Mouse (Mus musculus): ENCODE data around the gene Procr. TPM values are rescaled to one million over a fixed set of nuclear protein-coding genes. Genes with fewer than 3 reads are reported as not detected.
A peak's percentile ranks its signal among the peaks of the same experiment; 100 is the strongest.
"Not testable (repeated sequence)": the region's sequence is repeated elsewhere in the genome, so short reads cannot be mapped to it uniquely, and the experiment has no call there.

Gene Procr
- total and polyA plus RNA-seq, 3 experiments, result 2.4 to 4.8 (median 3.0) TPM

DNA sequence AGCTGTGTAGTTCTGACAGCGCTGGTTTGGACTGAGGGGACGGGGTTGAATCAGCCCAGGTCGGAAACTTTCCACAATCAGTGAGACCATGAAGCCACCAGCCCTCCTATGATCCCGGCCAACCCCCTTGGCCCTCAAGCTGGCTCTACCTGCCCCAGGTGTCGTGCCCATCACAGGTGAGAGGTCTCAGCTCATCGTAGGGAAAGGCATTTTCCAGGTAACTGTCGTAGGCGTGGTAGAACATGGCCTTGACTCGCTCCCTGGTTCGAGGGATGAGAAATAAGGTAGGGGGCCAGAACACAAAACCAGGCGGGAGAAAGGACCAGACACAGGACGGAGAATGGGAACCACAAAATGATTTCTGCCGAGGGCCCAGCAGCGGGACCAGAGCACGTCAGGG is 22.2 kb upstream of the Procr start:
- TF ChIP-seq POLR2A (IDR thresholded peaks at IDR 0.05; ENCODE audit: insufficient read depth, low read depth, low read length) (no peak), CTCF (IDR thresholded peaks at IDR 0.05) (no peak), EP300 (IDR thresholded peaks at IDR 0.05; ENCODE audit: insufficient read depth, low read depth, low read length) (no peak)
- Histone ChIP-seq H3K27ac (peak overlapping the region; percentile 48), H3K36me3 (ENCODE audit: control insufficient read depth, insufficient read depth, low read length) (no peaks in the 10 kb centered on the region), H3K9ac (ENCODE audit: low read depth, low read length) (peak overlapping the region; percentile 84), H3K4me1 (ENCODE audit: control insufficient read depth, insufficient read depth, low read length) (peaks cover 3% of the 10 kb centered on the region), H3K79me2 (replicated peaks; ENCODE audit: control insufficient read depth, insufficient read depth, low read length) (no peaks in the 10 kb centered on the region), H3K27me3 (ENCODE audit: control insufficient read depth, insufficient read depth, low read length) (no peaks in the 10 kb centered on the region), H3K4me3 (peak overlapping the region; percentile 97)
- intact Hi-C loops (cut with DNase I), result loop anchor here (1.0 to 5.0 kb wide), 2 partner anchors 36 to 89 kb away; partner anchors contain the start of genes BC029722 and Trpc4ap
- WGBS, result 6% methylated on average over 15 of the region's 15 CpGs
- DNase-seq, result no peak

DNA sequence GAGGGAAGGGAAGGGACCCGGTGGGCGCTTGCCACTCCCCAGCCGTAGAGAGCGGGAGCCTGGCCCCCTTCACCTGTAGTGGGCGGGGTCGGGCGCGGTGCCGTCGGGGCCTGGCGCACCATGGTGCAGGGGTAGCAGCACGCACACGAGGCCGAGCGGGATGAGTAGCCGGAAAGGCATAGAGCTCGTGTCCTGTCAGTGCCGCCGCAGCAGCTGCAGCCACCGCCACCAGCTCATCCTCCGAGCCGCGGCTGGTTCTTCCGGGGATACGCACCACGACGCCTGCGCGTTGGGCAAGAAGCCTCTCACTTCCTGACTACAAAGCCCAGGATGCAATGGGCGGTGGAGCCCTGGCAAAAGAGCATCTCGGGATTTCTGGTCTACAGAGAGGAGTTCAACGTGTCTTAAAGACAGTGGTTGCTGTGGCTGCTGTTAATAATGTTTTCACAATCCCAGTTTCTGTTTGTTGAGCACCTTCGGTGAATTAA is 21.7 kb upstream of the Procr start, which contains the start of gene Edem2:
Gene Edem2, minus strand, starts transcription at position 318 of the 488 bp plus-strand sequence.
- intact Hi-C loops (cut with DNase I), result loop anchor here (1.0 to 5.0 kb wide), 2 partner anchors 37 to 88 kb away; partner anchors contain the start of genes BC029722 and Trpc4ap
- Histone ChIP-seq H3K27ac (peak within 1 kb of the TSS; percentile 48), H3K36me3 (ENCODE audit: control insufficient read depth, insufficient read depth, low read length) (no peaks in the 10 kb centered on the region), H3K9ac (ENCODE audit: low read depth, low read length) (peak within 1 kb of the TSS; percentile 84), H3K4me1 (ENCODE audit: control insufficient read depth, insufficient read depth, low read length) (peaks cover 3% of the 10 kb centered on the region), H3K27me3 (ENCODE audit: control insufficient read depth, insufficient read depth, low read length) (no peaks in the 10 kb centered on the region), H3K79me2 (replicated peaks; ENCODE audit: control insufficient read depth, insufficient read depth, low read length) (no peaks in the 10 kb centered on the region), H3K4me3 (peak within 1 kb of the TSS; percentile 97)
- TF ChIP-seq POLR2A (IDR thresholded peaks at IDR 0.05; ENCODE audit: insufficient read depth, low read depth, low read length) (peak; percentile 91), EP300 (IDR thresholded peaks at IDR 0.05; ENCODE audit: insufficient read depth, low read depth, low read length) (peak; percentile 75; the same call in 1 of the 2 replicates), CTCF (IDR thresholded peaks at IDR 0.05) (no peak)
- peak; percentile 92 to 94 for DNase-seq
- 1% methylated on average over 33 of the region's 33 CpGs for WGBS

DNA sequence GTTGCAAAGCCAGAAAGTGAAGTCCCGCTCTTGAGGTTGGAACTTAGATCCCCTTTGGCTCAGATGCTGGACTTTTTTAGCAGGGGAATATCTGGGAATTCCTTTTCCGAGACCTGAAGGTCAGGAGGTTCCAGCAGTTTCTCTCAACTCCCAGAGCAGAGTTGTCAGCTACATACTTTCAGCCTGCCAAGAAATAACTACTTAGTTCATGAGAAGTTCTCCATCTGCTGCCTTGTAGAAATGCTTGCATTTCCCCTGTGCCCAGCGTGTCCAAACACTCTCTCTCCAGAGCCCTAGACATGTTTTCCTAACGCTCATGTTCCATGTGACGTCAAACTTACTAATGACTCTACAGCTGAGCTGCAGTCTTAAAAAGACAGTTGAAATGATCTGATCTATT is 15.8 kb upstream of the Procr start:
- no peaks in the 10 kb centered on the region for H3K27me3 ChIP-seq (ENCODE audit: control insufficient read depth, insufficient read depth, low read length)
- no peak for TF ChIP-seq POLR2A (IDR thresholded peaks at IDR 0.05; ENCODE audit: insufficient read depth, low read depth, low read length)
- no peak for TF ChIP-seq CTCF (IDR thresholded peaks at IDR 0.05)
- no peak for TF ChIP-seq EP300 (IDR thresholded peaks at IDR 0.05; ENCODE audit: insufficient read depth, low read depth, low read length)
- WGBS, result 48% methylated on average over 5 of the region's 5 CpGs
- no peaks in the 10 kb centered on the region for H3K79me2 ChIP-seq (replicated peaks; ENCODE audit: control insufficient read depth, insufficient read depth, low read length)
- intact Hi-C loops (cut with DNase I), result no loop called here
- no peaks in the 10 kb centered on the region for H3K4me1 ChIP-seq (ENCODE audit: control insufficient read depth, insufficient read depth, low read length)
- no peak overlapping the region for H3K4me3 ChIP-seq
- H3K9ac ChIP-seq (ENCODE audit: low read depth, low read length), result no peak overlapping the region
- H3K27ac ChIP-seq, result no peak overlapping the region
- H3K36me3 ChIP-seq (ENCODE audit: control insufficient read depth, insufficient read depth, low read length), result no peaks in the 10 kb centered on the region
- peak in 1 of 2 experiments; percentile 16 for DNase-seq

DNA sequence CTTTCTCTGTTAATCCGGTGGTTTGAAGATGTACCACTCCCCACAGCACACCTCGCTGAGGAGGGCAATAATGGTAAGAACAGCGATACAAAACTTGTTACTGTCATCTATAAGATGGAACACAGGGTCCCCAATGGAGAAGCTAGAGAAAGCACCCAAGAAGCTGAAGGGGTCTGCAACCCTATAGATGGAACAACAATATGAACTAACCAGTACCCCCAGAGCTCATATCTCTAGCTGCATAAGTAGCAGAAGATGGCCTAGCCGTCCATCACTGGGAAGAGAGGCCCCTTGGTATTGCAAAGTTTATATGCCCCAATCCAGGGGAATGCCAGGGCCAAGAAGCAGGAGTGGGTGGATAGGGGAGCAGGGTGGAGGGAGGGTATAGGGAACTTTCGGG is 15.2 kb upstream of the Procr start, which contains the start of gene Gm17581:
Gene Gm17581, minus strand, starts transcription at position 101 of the 400 bp plus-strand sequence.
- H3K79me2 ChIP-seq (replicated peaks; ENCODE audit: control insufficient read depth, insufficient read depth, low read length); H3K27me3 ChIP-seq (ENCODE audit: control insufficient read depth, insufficient read depth, low read length); H3K4me3 ChIP-seq; H3K9ac ChIP-seq (ENCODE audit: low read depth, low read length); DNase-seq; H3K36me3 ChIP-seq (ENCODE audit: control insufficient read depth, insufficient read depth, low read length); H3K4me1 ChIP-seq (ENCODE audit: control insufficient read depth, insufficient read depth, low read length); H3K27ac ChIP-seq; intact Hi-C loops (cut with DNase I): not testable (repeated sequence)
- WGBS, result 85% methylated on average over 5 of the region's 5 CpGs

DNA sequence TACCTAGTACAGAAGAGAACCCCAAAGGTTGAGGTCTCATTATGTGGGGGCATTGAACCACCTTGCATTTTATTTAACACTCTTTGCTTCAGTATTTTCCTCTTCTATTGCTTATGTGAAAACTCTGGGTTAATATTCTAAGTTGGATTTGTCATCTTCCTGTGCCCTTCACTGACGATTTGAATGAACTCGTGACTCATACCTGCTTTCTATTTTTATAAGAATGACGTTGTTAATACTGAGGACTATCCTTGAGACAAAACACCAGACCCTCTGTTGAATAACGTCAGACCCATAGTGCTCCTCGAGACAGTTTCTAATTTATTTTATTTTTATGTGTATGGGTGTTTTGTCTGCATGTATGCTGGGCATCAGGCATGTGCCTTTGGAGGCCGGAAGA is 14.0 kb upstream of the Procr start:
- Histone ChIP-seq H3K9ac (ENCODE audit: low read depth, low read length) (no peak overlapping the region), H3K4me1 (ENCODE audit: control insufficient read depth, insufficient read depth, low read length) (no peaks in the 10 kb centered on the region), H3K27me3 (ENCODE audit: control insufficient read depth, insufficient read depth, low read length) (no peaks in the 10 kb centered on the region), H3K4me3 (no peak overlapping the region), H3K36me3 (ENCODE audit: control insufficient read depth, insufficient read depth, low read length) (no peaks in the 10 kb centered on the region), H3K27ac (no peak overlapping the region), H3K79me2 (replicated peaks; ENCODE audit: control insufficient read depth, insufficient read depth, low read length) (no peaks in the 10 kb centered on the region)
- TF ChIP-seq CTCF (IDR thresholded peaks at IDR 0.05) (no peak), EP300 (IDR thresholded peaks at IDR 0.05; ENCODE audit: insufficient read depth, low read depth, low read length) (no peak), POLR2A (IDR thresholded peaks at IDR 0.05; ENCODE audit: insufficient read depth, low read depth, low read length) (no peak)
- intact Hi-C loops (cut with DNase I), result no loop called here
- WGBS, result 36% methylated on average over 6 of the region's 6 CpGs
- no peak for DNase-seq

DNA sequence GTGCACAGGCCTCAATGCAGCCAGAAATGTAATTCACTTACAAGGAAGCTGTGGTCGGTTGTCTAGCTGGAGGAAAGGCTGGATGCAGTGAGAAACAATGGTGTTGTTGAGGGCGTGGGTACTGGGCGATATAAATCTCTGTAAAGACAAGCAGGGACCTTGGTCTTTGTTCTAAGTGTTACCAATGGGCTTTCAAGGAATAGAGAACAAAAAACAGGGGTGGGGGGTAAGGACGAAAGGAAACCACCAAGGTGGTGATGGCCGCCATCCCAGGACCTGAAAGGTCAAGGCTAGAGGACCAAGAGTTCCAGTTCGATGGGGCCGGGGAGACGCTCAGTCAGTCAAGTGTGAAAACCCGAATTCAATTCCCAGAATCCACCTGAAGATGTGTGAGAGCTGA is 13.1 kb upstream of the Procr start:
- Histone ChIP-seq H3K27ac (no peak overlapping the region), H3K36me3 (ENCODE audit: control insufficient read depth, insufficient read depth, low read length) (no peaks in the 10 kb centered on the region), H3K79me2 (replicated peaks; ENCODE audit: control insufficient read depth, insufficient read depth, low read length) (no peaks in the 10 kb centered on the region), H3K4me3 (no peak overlapping the region), H3K4me1 (ENCODE audit: control insufficient read depth, insufficient read depth, low read length) (peaks cover 3% of the 10 kb centered on the region), H3K9ac (ENCODE audit: low read depth, low read length) (no peak overlapping the region), H3K27me3 (ENCODE audit: control insufficient read depth, insufficient read depth, low read length) (no peaks in the 10 kb centered on the region)
- WGBS, result 68% methylated on average over 9 of the region's 9 CpGs
- no peak for DNase-seq
- no peak for TF ChIP-seq CTCF (IDR thresholded peaks at IDR 0.05)
- no peak for TF ChIP-seq EP300 (IDR thresholded peaks at IDR 0.05; ENCODE audit: insufficient read depth, low read depth, low read length)
- no peak for TF ChIP-seq POLR2A (IDR thresholded peaks at IDR 0.05; ENCODE audit: insufficient read depth, low read depth, low read length)
- intact Hi-C loops (cut with DNase I), result no loop called here
